Mouse (Mus musculus) granulocyte monocyte progenitor cell, adult 5-6 weeks (primary cell): ENCODE results near the gene Spef2. TPM values are rescaled to one million over a fixed set of nuclear protein-coding genes. Genes with fewer than 3 reads are reported as not detected.
"Not testable (repeated sequence)": the region's sequence is repeated elsewhere in the genome, so short reads cannot be mapped to it uniquely, and the experiment has no call there.

Experiments used
- ATAC-seq: replicated peaks from 2 replicates; pipeline ENCODE4 v1.8.0; 2016; ENCODE audit warnings: mild to moderate bottlenecking, moderate TSS enrichment, inconsistent platforms; ENCODE audit not compliant: poor library complexity, severe bottlenecking
- total RNA-seq, 2 experiments: library from RNA; stranded (forward) in 1 of 2; stranded (reverse) in 1 of 2; fragments of 200-712, 200-1000 nt in 1 of 2; fragments of >200 nt in 1 of 2; fragmentation: Nextera tagmentation in 1 of 2; gene quantifications; 2 replicates each; pipeline ENCODE4 v1.2.3; 2014 to 2017

The Spef2 gene
- total RNA-seq, 2 experiments from 2014 or later: 2.8 TPM; not detected in 1

GRCm38 (mm10) chr15:9677343-9678036 is 71.2 kb downstream of the Spef2 start:
- ATAC-seq: peak; percentile 73

DNA sequence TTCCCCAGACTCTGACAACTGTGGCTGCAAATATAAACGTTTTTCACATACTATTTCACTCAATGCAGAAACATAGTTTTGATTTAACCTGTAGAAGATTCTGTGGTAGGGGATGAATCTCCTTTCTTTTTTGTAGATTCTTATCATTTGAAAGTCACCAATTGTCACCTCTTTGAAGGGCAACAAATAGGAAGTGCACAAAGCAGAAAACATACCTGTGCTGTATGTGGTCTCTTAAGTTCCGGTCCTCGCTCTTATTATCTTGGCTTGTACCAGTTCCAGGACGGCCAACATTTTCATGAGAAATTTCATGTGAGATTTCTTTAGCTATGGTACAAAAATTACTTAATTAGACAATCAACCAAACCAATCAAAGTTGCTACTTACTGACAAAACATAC is 80.1 kb downstream of the Spef2 start:
- ATAC-seq: no peak

- not testable (repeated sequence) for ATAC-seq
These were observed 83.7 kb downstream of the Spef2 start for GRCm38 (mm10) chr15:9664948-9665347.

DNA sequence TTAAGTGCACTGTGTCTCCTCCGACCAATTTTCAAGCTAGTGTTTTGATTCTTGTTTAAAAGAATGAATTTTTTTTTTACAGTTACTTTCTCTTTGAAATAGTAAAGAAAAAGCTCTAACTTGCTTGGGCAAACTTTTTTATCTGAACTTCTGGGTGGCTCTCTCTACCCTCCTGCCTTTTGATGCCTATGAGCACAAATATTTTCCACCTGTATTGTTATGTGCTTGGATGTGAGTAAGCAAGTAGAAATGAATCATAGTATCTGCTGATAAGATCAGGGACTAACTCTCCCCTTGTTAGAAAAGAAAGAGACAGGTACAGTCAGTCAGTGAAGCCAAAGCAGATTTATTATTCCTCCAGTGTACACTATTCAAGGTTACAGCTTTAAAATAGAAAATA is 87.5 kb downstream of the Spef2 start:
- ATAC-seq: no peak

DNA sequence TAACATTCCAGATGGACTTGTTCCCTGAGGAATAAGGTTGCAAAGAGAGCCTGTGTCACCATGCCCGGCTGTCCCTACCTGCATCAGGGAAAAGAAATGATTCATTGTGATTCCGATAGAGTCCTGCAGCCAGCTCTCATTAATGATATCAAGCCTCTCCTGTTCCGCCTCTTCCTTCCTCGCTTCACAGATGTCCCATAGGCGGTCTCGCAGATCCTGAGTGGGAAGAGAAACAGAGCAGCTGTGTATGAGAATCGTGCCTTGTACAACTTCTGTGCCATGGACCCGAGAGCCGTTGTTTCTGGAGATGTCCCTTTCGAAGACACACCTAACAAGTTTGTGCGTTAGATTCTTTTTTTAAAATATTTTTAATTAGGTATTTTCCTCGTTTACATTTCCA is 114.2 kb downstream of the Spef2 start:
- ATAC-seq: no peak

- ATAC-seq: peak; percentile 30; the same call in 1 of the 2 replicates
These were observed 117.0 kb downstream of the Spef2 start for GRCm38 (mm10) chr15:9631657-9632056.

DNA sequence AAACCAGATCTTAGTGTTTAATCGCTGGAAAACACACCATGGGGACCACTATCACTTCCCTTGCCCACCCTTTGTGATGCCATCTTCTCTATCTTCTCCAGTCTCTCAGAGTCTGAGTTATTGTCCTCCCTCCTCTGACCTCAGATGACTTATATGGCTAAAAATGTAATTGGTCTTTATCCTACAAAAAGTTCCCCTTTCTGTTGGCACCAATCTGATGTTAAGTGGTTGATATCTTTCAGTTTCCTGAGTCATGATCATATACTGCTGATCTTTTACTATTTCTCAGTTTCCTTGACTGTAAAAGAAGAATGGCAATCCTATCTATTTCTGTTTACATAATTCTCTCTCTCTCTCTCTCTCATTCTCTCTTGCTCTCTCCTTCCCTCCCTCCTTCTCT is 119.0 kb downstream of the Spef2 start:
- ATAC-seq: no peak

GRCm38 (mm10) chr15:9624619-9625018 is 124.0 kb downstream of the Spef2 start:
- no peak for ATAC-seq

- no peak for ATAC-seq
These were observed 140.5 kb downstream of the Spef2 start for GRCm38 (mm10) chr15:9608177-9608576.

DNA sequence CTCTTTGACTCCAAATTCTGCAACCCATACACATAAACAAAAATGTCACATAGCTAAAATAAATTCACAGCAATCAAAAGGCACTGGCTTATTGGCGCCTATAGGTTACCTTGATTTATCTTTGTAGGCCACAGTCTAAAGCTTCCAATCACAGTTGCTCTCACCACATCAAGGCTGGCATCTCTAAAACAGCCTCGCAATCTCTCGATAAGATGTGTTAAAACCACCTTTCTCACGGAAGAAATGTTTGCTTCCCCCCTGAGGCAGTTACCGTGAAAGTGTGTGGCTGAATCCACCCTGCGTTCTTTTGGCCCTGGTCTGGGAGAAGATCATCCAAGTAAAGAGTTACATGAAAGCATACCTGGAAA is 148.6 kb downstream of the Spef2 start:
- no peak for ATAC-seq

DNA sequence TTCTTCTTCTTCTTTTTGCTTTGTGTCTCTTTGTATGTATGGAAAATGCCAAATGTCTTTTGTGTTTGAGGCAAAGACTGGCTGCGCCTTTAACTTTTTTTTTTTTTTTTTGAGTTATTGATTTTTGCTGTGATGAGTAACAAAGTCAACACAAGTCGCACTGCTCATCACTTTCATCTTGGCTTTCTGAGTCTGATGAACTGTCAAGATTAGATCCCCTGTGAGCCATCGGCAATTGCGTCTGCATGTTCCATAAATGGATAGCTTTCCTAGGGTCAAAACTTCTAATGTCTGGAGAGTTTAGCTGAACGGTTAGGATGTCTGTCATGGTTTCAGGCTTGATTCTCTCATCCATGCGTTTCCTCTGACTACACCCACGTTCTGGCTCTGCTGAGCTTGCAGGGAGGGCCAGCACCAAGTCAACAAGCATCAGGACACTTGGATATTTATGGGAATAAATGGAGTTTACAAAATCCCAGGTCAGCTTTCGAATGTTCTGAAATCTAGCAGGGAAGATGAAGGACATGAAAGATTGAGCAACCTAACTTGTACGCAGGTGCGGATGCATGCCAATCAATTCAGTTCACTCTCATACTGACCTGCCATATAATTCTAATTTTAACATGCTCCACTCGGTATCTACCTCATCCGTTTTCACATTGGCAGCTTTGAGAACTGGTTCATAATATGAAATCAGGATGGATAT is 149.1 kb downstream of the Spef2 start:
- ATAC-seq: no peak

GRCm38 (mm10) chr15:9596298-9597060 is 152.2 kb downstream of the Spef2 start:
- ATAC-seq: no peak

GRCm38 (mm10) chr15:9589939-9590338 is 158.7 kb downstream of the Spef2 start:
- no peak for ATAC-seq

GRCm38 (mm10) chr15:9580470-9581280 is 168.0 kb downstream of the Spef2 start:
- peak; percentile 67 for ATAC-seq

DNA sequence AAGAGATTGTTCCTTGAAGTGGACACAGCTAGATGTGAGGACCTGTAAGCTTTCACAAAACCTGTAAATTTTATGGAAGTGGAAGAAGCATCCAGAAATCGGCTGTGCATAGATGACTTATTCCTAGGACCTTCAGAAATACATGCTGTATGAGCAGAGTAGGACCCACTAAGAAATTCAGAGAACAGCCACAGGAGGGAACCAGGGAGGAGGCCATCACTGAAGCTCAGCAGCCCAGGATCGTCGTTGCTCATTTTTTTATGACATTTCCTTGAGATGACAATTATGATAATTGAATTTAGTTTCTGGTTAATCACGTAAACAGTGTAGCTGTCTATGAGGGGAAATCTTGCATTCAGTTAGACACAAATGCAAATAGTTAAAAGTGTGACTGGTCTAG is 171.4 kb downstream of the Spef2 start:
- no peak for ATAC-seq

GRCm38 (mm10) chr15:9574796-9575195 is 173.9 kb downstream of the Spef2 start:
- 0 out of 2 replicates have a peak, but pooled peaks have one; percentile 20 for ATAC-seq

GRCm38 (mm10) chr15:9573361-9573760 is 175.3 kb downstream of the Spef2 start:
- ATAC-seq: no peak

DNA sequence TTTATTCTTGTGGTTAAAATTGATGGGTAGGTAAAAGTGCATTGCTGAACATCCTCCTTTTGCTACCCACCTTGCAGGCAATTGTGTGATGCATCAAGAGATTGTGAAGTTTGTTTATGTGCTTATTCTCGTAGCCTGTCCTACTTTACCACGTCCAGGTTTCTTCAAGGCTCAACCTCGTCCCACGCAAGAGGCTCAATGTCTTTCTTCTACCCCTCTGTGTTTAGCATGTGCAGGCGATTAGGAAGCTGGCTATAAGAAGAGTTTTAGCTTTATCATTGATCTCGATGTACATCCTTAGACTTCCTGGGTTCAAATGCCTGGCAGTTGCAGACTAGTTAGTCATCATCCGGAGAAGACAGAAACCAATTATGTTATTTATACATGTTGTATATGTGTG is 176.0 kb downstream of the Spef2 start:
- no peak for ATAC-seq

- ATAC-seq: peak; percentile 96
These were observed 176.8 kb downstream of the Spef2 start for GRCm38 (mm10) chr15:9571896-9572295.

DNA sequence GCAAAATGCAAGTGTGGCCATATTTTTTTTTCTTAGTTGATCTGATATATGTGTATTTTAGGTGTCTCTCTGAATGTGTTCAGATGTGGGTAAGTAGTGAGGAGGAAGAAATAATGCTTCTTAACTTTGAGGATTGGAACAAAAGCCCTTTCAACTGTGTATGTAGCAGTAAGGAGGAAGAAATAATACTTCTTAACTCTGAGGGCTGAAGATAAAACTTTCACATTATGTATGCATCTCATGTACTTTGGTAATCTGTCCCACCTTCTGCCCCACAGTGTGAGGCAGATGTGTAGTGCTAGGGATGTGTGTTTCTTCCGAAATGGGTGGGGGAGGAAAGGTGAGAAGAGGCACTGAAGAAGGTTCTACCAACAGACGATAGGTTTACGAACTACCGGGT is 181.4 kb downstream of the Spef2 start:
- no peak for ATAC-seq
